Mouse (Mus musculus): ENCODE data around the gene Anln.
A peak's percentile ranks its signal among the peaks of the same experiment; 100 is the strongest.
"Not testable (repeated sequence)": the region's sequence is repeated elsewhere in the genome, so short reads cannot be mapped to it uniquely, and the experiment has no call there.

Gene Anln

DNA sequence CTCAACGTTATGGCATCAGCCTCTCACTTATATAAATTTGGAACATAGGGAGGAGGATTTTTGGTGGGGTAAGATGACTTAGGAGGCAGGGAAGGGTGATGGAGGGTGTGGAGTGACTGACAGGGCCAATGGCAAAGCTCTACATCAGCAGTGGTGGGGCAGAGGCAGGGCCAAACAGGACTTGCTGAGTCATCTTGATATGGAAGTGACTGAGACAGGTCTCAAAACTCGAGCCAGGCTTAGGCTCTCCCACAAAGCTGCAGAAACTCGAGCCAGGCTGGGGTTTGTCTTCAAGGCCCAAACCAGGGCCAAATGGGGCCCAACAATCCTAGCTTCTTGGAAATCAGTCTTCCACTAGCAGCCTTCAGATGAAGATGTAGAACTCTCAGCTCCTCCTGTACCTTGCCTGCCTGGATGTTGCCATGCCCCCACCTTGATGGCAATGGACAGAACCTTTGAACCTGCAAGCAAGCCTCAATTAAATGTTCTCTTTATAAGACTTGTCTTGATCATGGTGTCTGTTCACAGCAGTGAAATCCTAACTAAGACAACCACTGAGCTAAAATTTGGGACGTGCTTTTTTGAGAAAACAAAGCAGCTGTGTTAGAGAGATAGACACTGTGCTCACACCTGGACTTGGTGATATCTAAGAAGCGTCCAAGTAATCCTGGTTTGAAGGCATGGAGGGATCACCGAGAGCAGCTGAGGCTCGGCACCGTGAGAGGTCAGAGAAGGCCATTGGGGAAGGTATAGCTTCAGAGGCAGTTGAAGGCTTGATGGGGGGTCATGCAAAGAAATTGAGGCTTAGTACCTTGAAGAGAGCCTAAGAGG, 66.4 kb downstream of the Anln start:
- DNase-seq (ENCODE audit: low read depth, low spot score), result no peak

DNA sequence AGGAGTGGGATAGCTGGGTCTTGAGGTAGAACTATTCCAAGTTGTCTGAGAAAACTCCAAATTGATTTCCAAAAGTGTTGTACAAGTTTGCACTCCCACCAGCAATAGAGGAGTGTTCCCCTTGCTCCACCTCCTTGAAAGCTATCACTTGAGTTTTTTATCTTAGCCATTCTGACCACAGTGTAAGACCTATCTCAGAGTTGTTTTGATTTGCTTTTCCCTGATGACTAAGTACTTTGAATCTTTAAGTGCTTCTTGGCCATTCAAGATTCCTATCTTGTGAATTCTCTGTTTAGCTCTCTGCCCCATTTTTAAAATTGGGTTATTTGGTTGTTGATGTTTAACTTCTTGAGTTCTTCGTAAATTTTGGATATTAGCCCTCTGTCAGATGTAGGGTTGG, 69.9 kb downstream of the Anln start:
- no peak for DNase-seq (ENCODE audit: low read depth, low spot score)

DNA sequence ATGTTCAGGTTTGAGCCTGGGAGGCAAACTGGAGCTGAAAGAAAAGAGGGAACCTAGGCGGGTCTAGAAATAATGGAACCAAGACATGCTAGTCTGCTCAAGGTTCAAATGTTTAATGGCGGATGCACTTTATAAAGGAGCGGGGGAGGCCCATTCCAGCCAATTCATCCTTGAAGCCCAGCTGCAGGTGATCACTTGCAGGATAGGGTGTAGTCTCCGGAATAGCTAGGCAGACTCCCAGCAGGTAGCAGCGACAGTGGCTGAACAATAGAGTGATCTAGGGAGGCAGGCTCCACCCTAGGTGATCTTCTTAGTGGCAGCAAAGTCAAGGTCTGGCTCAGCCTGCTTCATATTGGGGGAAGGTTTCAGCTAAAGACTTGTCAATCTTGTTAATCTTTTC, 72.9 kb downstream of the Anln start:
- DNase-seq (ENCODE audit: low read depth, low spot score), result not testable (repeated sequence)

DNA sequence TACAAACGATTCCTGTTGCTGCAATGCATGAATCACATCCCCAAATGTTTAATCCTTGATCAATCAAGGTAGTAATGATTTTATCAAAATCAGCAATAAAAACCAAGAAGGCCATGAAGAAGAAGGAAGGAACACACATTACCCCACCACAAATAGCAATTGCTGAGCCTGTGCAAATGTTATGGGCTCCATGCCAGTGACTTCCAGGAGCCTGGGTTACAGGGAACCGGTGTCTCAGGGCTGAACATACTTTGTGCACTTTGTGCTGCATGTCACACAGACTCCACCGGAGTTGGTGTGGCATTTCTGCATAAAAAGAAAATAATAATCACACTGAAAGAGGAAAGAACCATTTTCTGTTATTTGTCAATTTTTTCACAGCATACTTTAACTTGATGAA, 74.9 kb downstream of the Anln start:
- no peak for DNase-seq (ENCODE audit: low read depth, low spot score)

DNA sequence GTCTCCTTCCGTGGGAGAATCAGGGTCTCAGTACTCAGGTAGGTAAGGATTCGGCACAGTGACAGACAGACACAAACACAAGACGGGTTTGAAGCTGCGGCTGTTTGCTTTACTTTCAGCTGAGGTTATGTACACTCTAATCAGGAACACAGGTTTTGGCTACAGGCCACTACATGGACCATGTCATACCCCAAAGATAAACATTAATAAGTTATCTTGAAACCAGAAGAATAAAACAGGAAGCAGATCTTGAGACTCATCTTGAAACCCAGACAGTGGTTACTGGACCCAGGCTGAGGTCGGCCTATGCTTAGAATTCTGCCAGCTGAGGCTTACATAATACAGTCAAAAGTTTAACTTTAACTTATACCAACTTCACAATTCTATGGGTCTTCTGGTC, 75.8 kb downstream of the Anln start:
- no peak for DNase-seq (ENCODE audit: low read depth, low spot score)

DNA sequence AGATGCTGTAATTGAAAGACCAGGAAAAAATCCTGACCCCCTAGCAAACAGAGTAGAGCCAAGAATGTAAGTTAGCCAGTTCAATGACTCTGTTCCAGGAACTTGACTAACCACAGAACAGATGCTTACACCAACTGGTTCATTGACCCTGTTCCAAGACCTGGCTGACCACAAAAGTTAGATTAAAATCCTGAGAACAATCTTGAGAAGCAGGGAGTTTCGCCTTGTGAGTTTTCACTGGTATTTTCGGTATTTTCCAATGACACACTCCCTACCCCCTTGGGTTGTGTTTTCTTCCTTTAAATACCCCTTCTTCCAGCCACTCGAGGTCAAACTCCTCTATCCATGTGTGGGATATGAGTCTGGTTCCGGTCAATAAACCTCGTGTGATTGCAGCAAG, 79.3 kb downstream of the Anln start:
- DNase-seq (ENCODE audit: low read depth, low spot score), result no peak

DNA sequence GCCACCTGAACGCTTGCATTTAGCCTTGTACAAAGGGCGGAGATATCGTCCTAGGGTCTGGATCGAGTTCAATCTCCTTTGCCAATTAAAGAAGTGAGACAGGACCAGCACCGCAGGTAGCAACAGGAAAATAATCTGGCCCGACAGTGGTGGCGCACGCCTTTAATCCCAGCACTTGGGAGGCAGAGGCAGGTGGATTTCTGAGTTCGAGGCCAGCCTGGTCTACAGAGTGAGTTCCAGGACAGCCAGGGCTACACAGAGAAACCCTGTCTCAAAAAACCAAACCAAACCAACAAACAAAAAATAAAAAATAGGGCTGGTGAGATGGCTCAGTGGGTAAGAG, 81.1 kb downstream of the Anln start:
- not testable (repeated sequence) for DNase-seq (ENCODE audit: low read depth, low spot score)

DNA sequence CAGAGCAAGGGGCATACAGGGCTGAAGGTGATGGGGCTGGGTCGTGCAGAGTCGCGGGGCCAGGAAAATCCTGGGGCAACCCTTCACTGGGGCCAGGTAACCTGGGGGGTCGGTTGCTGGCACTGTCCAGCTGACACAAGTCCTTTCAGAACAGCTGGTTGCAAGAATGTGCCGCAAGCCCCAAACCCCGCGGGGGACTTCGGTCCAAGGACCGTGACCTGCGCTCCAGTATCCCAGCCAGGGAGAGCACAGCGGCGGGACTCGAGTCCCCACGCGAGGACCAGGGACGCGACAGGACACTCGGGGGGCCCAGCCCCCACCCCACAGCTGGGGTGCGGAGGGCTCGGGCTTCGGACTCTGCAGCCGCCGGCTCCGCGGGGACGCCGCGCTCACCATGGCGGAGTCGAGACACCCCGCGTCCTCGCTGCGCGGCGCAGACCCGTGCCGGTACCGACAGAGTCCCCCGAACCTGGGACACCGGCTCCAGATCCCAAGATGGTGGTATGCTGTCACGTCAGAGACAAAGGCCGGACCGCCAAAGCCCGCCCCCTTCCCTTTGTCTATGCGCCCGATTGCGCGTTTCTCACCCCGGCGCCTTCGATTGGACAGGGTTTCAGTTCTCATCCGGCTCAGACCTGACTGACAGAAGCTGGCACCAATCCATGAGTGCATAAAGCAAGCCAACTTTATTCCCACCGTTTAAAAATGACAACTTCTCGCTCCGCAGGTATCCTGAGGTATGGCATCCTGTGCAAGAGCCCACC, 81.7 kb downstream of the Anln start, which contains the start of gene Zfp810:
TSS of gene Zfp810 (minus strand) at position 493 of the 764 bp plus-strand sequence.
- peak; percentile 94 for DNase-seq (ENCODE audit: low read depth, low spot score)

DNA sequence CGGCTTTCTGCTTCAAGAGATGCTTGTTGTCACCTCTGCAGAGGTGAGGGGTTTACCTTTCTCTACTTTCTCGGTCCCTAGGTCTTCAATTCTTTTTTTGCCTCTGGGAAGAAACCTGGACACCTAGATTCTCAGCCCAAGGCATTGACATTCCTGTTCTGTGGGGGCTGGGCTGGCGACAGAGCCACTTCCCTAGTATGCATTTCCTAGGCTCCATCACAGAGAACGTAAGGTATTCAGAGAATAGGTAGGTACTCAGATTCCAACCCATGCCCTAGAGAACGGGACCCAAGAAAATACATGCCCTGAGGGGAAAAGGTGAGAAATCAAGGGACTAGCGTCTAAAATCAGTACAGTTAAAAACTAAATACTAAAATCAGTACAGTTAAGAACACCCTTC, 82.3 kb downstream of the Anln start:
- DNase-seq (ENCODE audit: low read depth, low spot score), result no peak

DNA sequence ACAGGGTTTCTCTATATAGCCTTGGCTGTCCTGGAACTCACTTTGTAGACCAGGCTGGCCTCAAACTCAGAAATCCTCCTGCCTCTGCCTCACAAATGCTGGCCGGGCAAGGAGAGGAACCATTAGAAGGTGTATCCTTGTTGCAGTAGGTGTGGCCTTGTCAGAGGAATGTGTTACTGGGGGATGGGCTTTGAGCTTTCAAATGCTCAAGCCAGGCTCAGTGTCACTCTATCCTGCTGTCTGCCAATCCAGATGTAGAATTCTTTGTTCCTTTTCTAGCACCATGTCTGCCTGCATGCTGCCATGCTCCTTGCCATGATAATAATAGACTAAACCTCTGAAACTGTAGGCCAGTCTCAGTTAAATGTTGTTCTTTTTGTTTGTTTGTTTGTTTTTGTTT, 86.8 kb downstream of the Anln start:
- DNase-seq (ENCODE audit: low read depth, low spot score), result no peak

All from WW6 (cell line).